Mouse (Mus musculus): Measurements from ENCODE around the gene Pdlim7.

GRCm38 (mm10) chr13:55474621-55475069, 38.8 kb downstream of the Pdlim7 start:
- TF ChIP-seq CTCF (IDR thresholded peaks at IDR 0.05; ENCODE audit: low read depth, low read length) = no peak
- no peak for TF ChIP-seq TAL1 (conservative IDR thresholded peaks at IDR 0.05; ENCODE audit: low read depth, low read length)
- no peak for TF ChIP-seq POLR2AphosphoS5 (IDR thresholded peaks at IDR 0.05; ENCODE audit: insufficient replicate concordance, low read depth, low read length)
- no peak for TF ChIP-seq GATA2 (IDR thresholded peaks at IDR 0.05; ENCODE audit: borderline replicate concordance, low read depth, low read length)
- TF ChIP-seq GATA1 (IDR thresholded peaks at IDR 0.05; ENCODE audit: borderline replicate concordance, low read length) = no peak
